Mouse (Mus musculus) hindbrain, embryonic 14.5 days (tissue): ENCODE data around the gene Kcp. TPM values are rescaled to one million over a fixed set of nuclear protein-coding genes. Genes with fewer than 3 reads are reported as not detected.

Source experiments
- ATAC-seq: fragments of 200-750 bp; cut with Nextera tagmentation; 2 replicates; pipeline ENCODE4 v1.8.0; 2017; ENCODE audit warnings: moderate number of reproducible peaks, mild to moderate bottlenecking, moderate TSS enrichment, moderate library complexity; ENCODE audit not compliant: low FRiP score
- DNase-seq: peaks from one replicate; pipeline ENCODE4 v3.0.0-alpha.2; 2015; ENCODE audit warnings: low spot score
- H3K27ac ChIP-seq: fragments of 300-500 bp; sonication (generic); 2 replicates; pipeline ENCODE4 v1.5.1; 2014; ENCODE audit warnings: mild to moderate bottlenecking, moderate library complexity
- H3K27me3 ChIP-seq: fragments of 300-500 bp; sonication (generic); 2 replicates; pipeline ENCODE4 v1.6.1; 2014; ENCODE audit warnings: mild to moderate bottlenecking, low read length, mixed read lengths; ENCODE audit not compliant: control insufficient read depth, insufficient read depth
- H3K36me3 ChIP-seq: fragments of 300-500 bp; sonication (generic); replicated peaks from 2 replicates; pipeline ENCODE4 v1.6.1; 2014; ENCODE audit not compliant: control insufficient read depth, insufficient read depth
- H3K4me1 ChIP-seq: fragments of 300-500 bp; sonication (generic); replicated peaks from 2 replicates; pipeline ENCODE4 v1.6.1; 2014; ENCODE audit warnings: antibody characterized with exemption, low read length, mixed read lengths; ENCODE audit not compliant: control insufficient read depth, insufficient read depth
- H3K4me2 ChIP-seq: fragments of 300-500 bp; sonication (generic); replicated peaks from 2 replicates; pipeline ENCODE4 v1.6.1; 2014; ENCODE audit warnings: mild to moderate bottlenecking, moderate library complexity
- H3K4me3 ChIP-seq: fragments of 300-500 bp; sonication (generic); replicated peaks from 2 replicates; pipeline ENCODE4 v1.5.1; 2014; ENCODE audit warnings: mild to moderate bottlenecking, low read length
- H3K9ac ChIP-seq: fragments of 300-500 bp; sonication (generic); 2 replicates; pipeline ENCODE4 v1.6.1; 2014
- H3K9me3 ChIP-seq: fragments of 300-500 bp; sonication (generic); 2 replicates; pipeline ENCODE4 v1.6.1; 2016; ENCODE audit warnings: low read length; ENCODE audit not compliant: control insufficient read depth
- WGBS: fragments of 180-500 bp; shearing (Covaris S2); extraction: QIAGEN DNeasy Blood & Tissue Kit; methylation state at CpG from one replicate; pipeline ENCODE4 v1.1.7; 2014; 5-methylcytosine and 5-hydroxymethylcytosine counted together
- polyA plus RNA-seq: library from polyadenylated mRNA; unstranded; fragments of >200 nt; fragmentation: Nextera tagmentation; extraction: Ambion mirVana; gene quantifications from 2 replicates; pipeline ENCODE4 v1.2.1, GENCODE M21; 2014

Kcp gene
- polyA plus RNA-seq, 1 experiment from 2014 or later: 19.9 TPM

DNA sequence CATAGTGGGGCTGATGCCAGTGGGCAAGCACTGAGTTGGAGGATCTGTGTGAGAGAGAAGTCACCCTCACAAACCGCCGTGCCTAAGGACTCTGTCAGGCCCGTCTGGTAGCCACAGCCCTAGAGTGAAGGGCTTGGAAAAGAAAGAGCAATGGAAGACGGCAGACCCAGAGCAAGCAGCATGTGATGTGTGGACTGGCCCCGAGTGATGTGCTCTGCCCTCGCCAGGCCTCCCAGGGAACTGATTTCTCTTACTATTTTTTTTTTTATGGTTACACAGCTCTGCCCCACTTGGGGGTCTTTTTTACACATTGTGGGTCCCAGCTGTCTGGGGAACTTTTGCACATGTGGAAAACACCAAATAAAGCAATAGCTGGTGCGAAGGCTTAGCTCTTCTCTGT lies 46.2 kb downstream of the Kcp start:
- no peaks in the 10 kb centered on the region for H3K36me3 ChIP-seq
- H3K9me3 ChIP-seq: no peaks in the 10 kb centered on the region
- no peaks in the 10 kb centered on the region for H3K27me3 ChIP-seq
- no peak overlapping the region for H3K4me3 ChIP-seq
- no peaks in the 10 kb centered on the region for H3K4me1 ChIP-seq
- ATAC-seq (no peak), DNase-seq (no peak)
- 61% methylated on average over 7 of the region's 7 CpGs for WGBS
- no peak overlapping the region for H3K9ac ChIP-seq
- no peak overlapping the region for H3K27ac ChIP-seq
- no peak overlapping the region for H3K4me2 ChIP-seq

DNA sequence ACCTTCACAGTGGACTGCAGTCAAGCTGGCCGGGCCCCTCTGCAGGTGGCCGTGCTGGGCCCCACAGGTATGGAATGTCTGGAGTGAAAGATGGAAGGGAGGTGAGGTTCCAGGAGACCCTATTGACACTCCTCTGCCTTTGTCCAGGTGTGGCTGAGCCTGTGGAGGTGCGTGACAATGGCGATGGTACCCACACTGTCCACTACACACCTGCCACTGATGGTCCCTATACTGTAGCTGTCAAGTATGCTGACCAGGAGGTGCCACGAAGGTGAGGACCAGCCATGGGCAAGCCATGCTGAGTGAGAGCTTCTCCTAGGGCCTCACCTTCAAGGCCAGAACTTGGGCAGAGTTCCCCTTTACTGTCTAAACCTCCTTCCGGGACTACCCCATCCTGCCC lies 57.1 kb downstream of the Kcp start:
- Histone ChIP-seq H3K27me3 (no peaks in the 10 kb centered on the region), H3K27ac (no peak overlapping the region), H3K9ac (no peak overlapping the region), H3K36me3 (peaks cover 8% of the 10 kb centered on the region; the same call in 1 of the 2 replicates), H3K4me2 (no peak overlapping the region), H3K4me1 (no peaks in the 10 kb centered on the region), H3K9me3 (no peaks in the 10 kb centered on the region), H3K4me3 (no peak overlapping the region)
- WGBS: 96% methylated on average over 6 of the region's 6 CpGs
- DNase-seq (no peak), ATAC-seq (no peak)

DNA sequence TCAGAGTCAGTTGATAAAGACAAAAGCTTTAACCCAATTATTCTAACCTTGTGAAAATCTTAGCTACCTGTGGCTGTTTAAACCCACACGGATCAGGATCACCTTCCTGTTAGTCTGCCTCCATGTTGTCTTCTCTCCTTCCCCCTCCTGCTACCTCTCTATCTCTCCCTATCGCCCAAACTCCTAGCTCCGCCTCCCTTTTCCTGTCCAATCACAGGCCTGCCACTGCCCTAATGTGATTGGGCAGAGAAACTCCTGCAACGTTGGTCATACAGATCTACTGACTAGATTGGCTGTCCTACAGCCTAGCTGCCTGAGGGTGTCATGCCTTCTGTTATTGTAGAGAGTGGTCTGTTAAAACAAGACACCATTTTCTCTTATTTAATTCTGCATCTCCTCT lies 57.9 kb downstream of the Kcp start:
- no peaks in the 10 kb centered on the region for H3K27me3 ChIP-seq
- H3K4me3 ChIP-seq: no peak overlapping the region
- no peak for DNase-seq
- H3K36me3 ChIP-seq: peaks cover 9% of the 10 kb centered on the region; the same call in 1 of the 2 replicates
- 28% methylated on average over 4 of the region's 4 CpGs for WGBS
- H3K9me3 ChIP-seq: no peaks in the 10 kb centered on the region
- no peak for ATAC-seq
- no peak overlapping the region for H3K4me2 ChIP-seq
- H3K27ac ChIP-seq: no peak overlapping the region
- H3K9ac ChIP-seq: no peak overlapping the region
- H3K4me1 ChIP-seq: no peaks in the 10 kb centered on the region

DNA sequence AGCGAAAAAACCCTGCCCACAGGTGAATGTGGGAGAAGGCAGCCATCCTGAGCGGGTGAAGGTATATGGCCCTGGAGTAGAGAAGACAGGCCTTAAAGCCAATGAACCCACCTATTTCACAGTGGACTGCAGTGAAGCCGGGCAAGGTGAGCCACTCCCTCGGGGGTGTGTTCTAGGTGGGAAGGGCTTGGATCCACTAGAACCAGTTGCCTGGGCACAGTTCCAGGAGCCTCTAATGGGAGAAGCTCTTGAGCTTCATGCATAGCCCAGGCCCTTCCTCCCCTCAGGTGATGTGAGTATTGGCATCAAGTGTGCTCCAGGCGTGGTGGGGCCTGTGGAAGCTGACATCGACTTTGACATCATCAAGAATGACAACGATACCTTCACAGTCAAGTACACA lies 62.4 kb downstream of the Kcp start:
- 91% methylated on average over 7 of the region's 7 CpGs for WGBS
- ATAC-seq: no peak

DNA sequence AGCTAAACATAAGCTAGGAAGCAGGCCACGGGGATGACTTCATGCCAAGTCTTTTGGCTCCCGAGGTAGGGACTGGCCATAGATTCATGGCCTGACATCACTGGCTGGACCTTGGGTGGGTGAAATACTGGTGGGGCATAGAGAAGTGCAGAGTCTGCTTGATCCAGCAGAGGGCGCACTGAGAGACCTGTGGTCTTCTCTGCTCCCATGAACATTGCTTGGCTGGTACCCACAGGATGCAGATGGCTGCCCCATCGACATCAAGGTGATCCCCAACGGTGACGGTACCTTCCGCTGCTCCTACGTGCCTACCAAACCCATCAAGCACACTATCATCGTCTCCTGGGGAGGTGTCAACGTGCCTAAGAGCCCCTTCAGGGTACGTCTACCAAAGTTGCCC lies 63.0 kb downstream of the Kcp start:
- ATAC-seq: no peak
- DNase-seq: no peak
- Histone ChIP-seq H3K4me1 (no peaks in the 10 kb centered on the region), H3K9me3 (no peaks in the 10 kb centered on the region), H3K36me3 (peaks cover 10% of the 10 kb centered on the region; the same call in 1 of the 2 replicates), H3K27ac (no peak overlapping the region), H3K4me2 (no peak overlapping the region), H3K4me3 (no peak overlapping the region), H3K9ac (no peak overlapping the region), H3K27me3 (no peaks in the 10 kb centered on the region)
- WGBS: 72% methylated on average over 11 of the region's 11 CpGs

More for the DNA sequence above, 62.4 kb downstream of the Kcp start:
- H3K9ac ChIP-seq: no peak overlapping the region
- H3K27me3 ChIP-seq: no peaks in the 10 kb centered on the region
- no peak for DNase-seq
- no peak overlapping the region for H3K27ac ChIP-seq
- peaks cover 10% of the 10 kb centered on the region; the same call in 1 of the 2 replicates for H3K36me3 ChIP-seq
- H3K4me3 ChIP-seq: no peak overlapping the region
- H3K4me2 ChIP-seq: no peak overlapping the region
- no peaks in the 10 kb centered on the region for H3K4me1 ChIP-seq
- H3K9me3 ChIP-seq: no peaks in the 10 kb centered on the region

DNA sequence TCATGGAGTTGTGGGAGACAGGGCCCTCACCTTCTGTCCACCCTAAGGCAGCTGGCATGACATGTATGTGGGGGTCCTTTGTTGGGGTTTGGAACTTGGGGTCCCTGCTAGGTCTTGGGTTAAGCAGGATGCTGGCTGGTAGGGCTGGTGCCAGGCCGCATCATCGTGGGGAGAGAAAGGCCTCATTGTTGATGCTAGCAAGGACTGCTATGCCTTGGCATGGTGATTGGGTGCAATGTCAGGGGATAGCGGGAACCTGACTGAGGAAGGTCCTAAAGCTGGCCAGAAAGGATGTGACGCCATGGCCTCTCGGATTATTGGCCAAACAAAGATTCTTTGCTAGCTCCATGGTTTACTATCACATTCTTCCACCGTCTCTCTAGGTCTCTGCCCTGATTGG lies 68.0 kb downstream of the Kcp start:
- Histone ChIP-seq H3K36me3 (0 out of 2 replicates have a peak, but pooled peaks cover 7% of the 10 kb centered on the region), H3K27me3 (peaks cover 5% of the 10 kb centered on the region; the same call in 1 of the 2 replicates), H3K4me1 (peaks cover 24% of the 10 kb centered on the region), H3K9ac (no peak overlapping the region), H3K27ac (no peak overlapping the region), H3K4me2 (no peak overlapping the region), H3K9me3 (no peaks in the 10 kb centered on the region), H3K4me3 (no peak overlapping the region)
- 93% methylated on average over 6 of the region's 6 CpGs for WGBS
- DNase-seq (no peak), ATAC-seq (no peak)

DNA sequence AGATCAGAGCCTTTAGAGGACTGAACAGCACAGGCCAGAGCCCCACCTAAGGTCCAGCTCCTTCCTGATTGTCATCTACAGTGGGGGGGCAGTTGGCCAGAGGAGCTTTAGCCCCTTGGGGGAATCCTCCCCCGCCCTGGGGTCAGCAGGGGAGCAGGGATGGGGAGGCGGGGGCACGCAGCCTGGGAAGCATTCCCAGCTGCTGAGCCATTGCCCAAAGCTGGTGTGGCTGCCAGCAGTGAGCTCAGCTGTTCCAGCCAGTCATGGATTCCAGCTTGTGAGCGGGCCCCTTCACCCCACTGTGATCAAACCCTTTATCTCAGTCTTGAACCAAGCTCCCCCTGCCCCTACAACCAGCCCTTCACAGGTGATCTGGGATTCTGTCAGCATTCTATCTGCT lies 68.5 kb downstream of the Kcp start:
- Histone ChIP-seq H3K27me3 (peaks cover 11% of the 10 kb centered on the region; the same call in 1 of the 2 replicates), H3K27ac (no peak overlapping the region), H3K9ac (no peak overlapping the region), H3K9me3 (no peaks in the 10 kb centered on the region), H3K36me3 (0 out of 2 replicates have a peak, but pooled peaks cover 6% of the 10 kb centered on the region), H3K4me1 (peaks cover 28% of the 10 kb centered on the region), H3K4me3 (no peak overlapping the region), H3K4me2 (no peak overlapping the region)
- DNase-seq (no peak), ATAC-seq (no peak)
- WGBS: 69% methylated on average over 4 of the region's 4 CpGs

DNA sequence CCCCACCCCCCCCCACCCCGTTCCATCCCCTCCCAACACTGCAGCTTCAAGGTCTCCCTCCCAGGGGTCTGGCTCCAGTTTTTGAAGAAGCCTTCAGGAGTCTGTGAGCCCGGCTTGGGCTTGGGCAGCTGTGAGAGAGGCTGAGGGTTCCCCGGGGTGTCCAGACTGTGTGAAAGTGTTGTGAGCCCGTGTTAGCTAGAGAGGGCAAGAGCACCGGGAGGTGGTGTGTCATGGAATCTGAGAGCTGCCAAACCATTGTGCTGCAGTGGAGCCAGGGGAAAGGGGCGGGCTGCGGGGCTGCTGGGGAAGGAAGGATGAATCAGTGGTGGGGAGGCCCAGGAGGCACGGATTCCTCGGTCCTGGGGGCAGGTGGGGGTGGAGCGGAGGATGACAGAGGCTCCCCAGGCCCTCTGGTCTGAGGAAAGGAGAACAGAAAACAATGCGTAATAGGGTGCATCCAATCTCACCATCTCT lies 71.3 kb downstream of the Kcp start:
- Histone ChIP-seq H3K4me3 (no peak overlapping the region), H3K4me2 (peak overlapping the region; percentile 67), H3K36me3 (no peaks in the 10 kb centered on the region), H3K4me1 (peaks cover 43% of the 10 kb centered on the region), H3K9me3 (no peaks in the 10 kb centered on the region), H3K9ac (no peak overlapping the region), H3K27ac (peak overlapping the region; percentile 60), H3K27me3 (peaks cover 38% of the 10 kb centered on the region)
- ATAC-seq: peak; percentile 41
- 2% methylated on average over 11 of the region's 11 CpGs for WGBS
- no peak for DNase-seq

DNA sequence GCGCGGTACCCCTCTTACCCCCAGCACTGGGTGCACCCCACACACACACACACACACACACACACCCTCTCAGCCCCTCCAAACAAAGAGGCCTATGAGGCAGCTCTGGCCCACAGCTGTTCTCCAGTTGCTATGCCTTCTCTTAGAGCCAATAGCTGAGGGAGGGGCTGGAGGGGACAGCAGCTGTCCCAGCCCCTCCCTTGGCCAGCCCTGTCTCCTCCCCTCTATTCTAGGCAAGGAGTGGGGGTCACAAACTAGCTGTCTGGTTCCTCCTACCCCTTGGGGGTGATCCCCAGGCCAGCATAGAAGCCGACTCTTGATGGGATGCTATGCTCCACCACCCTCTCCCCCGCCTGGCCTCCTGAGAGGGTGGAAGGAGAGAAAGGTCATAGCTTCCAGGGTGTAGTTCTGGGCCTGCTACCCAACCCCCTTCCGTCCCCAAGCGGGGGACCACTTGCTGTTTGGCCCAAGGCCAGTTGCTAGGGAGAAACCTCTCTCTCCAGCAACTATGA lies 71.8 kb downstream of the Kcp start:
- 3% methylated on average over 6 of the region's 6 CpGs for WGBS
- Histone ChIP-seq H3K9ac (0 out of 2 replicates have a peak overlapping the region, but pooled peaks have one; percentile 16), H3K4me3 (peak overlapping the region; percentile 39; the same call in 1 of the 2 replicates), H3K27ac (peak overlapping the region; percentile 82), H3K9me3 (no peaks in the 10 kb centered on the region), H3K4me2 (peak overlapping the region; percentile 67), H3K27me3 (peaks cover 38% of the 10 kb centered on the region), H3K36me3 (no peaks in the 10 kb centered on the region), H3K4me1 (peaks cover 43% of the 10 kb centered on the region)
- ATAC-seq: peak; percentile 47; the same call in 1 of the 2 replicates
- peak; percentile 52 for DNase-seq
